ENCODE assay signal across 8 mouse cellular contexts in genomic region chr3:95670419-95670818, GRCm38 (mm10). TPM values are rescaled to one million over a fixed set of nuclear protein-coding genes. Genes with fewer than 3 reads are reported as not detected.
DNase-seq lines count a peak whose midpoint lies in the region; ATAC-seq and TF ChIP-seq lines count a peak whose summit lies in the region.
"Not testable (repeated sequence)": the region's sequence is repeated elsewhere in the genome, so short reads cannot be mapped to it uniquely, and the experiment has no call there.
"Had no signal": no experiment of that assay in that cellular context is flagged by ENCODE, and none has a peak within 500 bp of the region (broad histone marks: within the 10 kb centered on the region; RNA-seq: fewer than 3 reads in every experiment).

No protein-coding gene starts in this region.

- H3K4me3 ChIP-seq in CH12.LX (replicated peaks in 1 of 3; ENCODE audit: low read depth in 2 of 3, low read length in 2 of 3, poor library complexity in 1 of 3); heart, adult 2 months; intestine, postnatal 0 days (ENCODE audit: low read depth, low read length); layer of hippocampus, adult 2 months; liver, postnatal 0 days (ENCODE audit: low read depth, low read length): not testable (repeated sequence)

- TF ChIP-seq CTCF in CH12.LX (conservative IDR thresholded peaks at IDR 0.05 in 1 of 2, IDR thresholded peaks at IDR 0.05 in 1 of 2; ENCODE audit: low read depth in 2 of 2, low read length in 2 of 2) = peak in 1 of 2 experiments; percentile 45; a peak in 2 of 4 replicates
- TF ChIP-seq CTCF in brain, embryonic 14.5 days (IDR thresholded peaks at IDR 0.05; ENCODE audit: borderline replicate concordance, extremely low read depth, insufficient read depth, insufficient read length) = 0 out of 2 replicates have a peak, but pooled peaks have one; percentile 4
- TF ChIP-seq CTCF in heart, adult 2 months (IDR thresholded peaks at IDR 0.05) = peak; percentile 48
- TF ChIP-seq CTCF in intestine, postnatal 0 days (IDR thresholded peaks at IDR 0.05; ENCODE audit: low read depth) = peak; percentile 44
- peak; percentile 62 for TF ChIP-seq CTCF in layer of hippocampus, adult 2 months (conservative IDR thresholded peaks at IDR 0.05)
- peak; percentile 27 for TF ChIP-seq CTCF in liver, postnatal 0 days (IDR thresholded peaks at IDR 0.05; ENCODE audit: low read depth)

- not testable (repeated sequence) for TF ChIP-seq RAD21 in CH12.LX (IDR thresholded peaks at IDR 0.05; ENCODE audit: low read depth, low read length)

- ATAC-seq in intestine, postnatal 0 days; liver, postnatal 0 days: not testable (repeated sequence)

- intact Hi-C loops in heart, adult 2 months (cut with DNase I) = not testable (repeated sequence)

- H3K9me3 ChIP-seq in CH12.LX (replicated peaks; ENCODE audit: low read length); intestine, postnatal 0 days (ENCODE audit: control insufficient read depth); liver, postnatal 0 days (ENCODE audit: low read length): not testable (repeated sequence)

- not testable (repeated sequence) for TF ChIP-seq POLR2A in CH12.LX (IDR thresholded peaks at IDR 0.05; ENCODE audit: low read depth, low read length); brain, embryonic 14.5 days (IDR thresholded peaks at IDR 0.05; ENCODE audit: borderline replicate concordance, extremely low read depth, insufficient read depth, insufficient read length, poor library complexity, severe bottlenecking); heart, adult 2 months (IDR thresholded peaks at IDR 0.05; ENCODE audit: insufficient read depth, low read depth, low read length)

- H3K27ac ChIP-seq in CH12.LX (ENCODE audit: insufficient read depth, low read depth); intestine, postnatal 0 days (ENCODE audit: low read depth, low read length); layer of hippocampus, adult 2 months; liver, postnatal 0 days (ENCODE audit: low read depth): not testable (repeated sequence)
- peak overlapping the region; percentile 96; the same call in 1 of the 2 replicates for H3K27ac ChIP-seq in heart, adult 2 months

- WGBS in heart, adult 2 months = 90% methylated on average over 3 of the region's 3 CpGs
- WGBS in intestine, postnatal 0 days = 91% methylated on average over 3 of the region's 3 CpGs
- WGBS in liver, postnatal 0 days (ENCODE audit: insufficient replicate concordance) = 94% methylated on average over 3 of the region's 3 CpGs

- H3K4me2 ChIP-seq in CH12.LX (ENCODE audit: insufficient read depth, low read depth, poor library complexity, severe bottlenecking); intestine, postnatal 0 days (replicated peaks; ENCODE audit: low read depth); liver, postnatal 0 days (ENCODE audit: low read depth, low read length): not testable (repeated sequence)

- H3K27me3 ChIP-seq in CH12.LX (replicated peaks); heart, adult 2 months (ENCODE audit: control insufficient read depth, insufficient read depth, low read length); intestine, postnatal 0 days (replicated peaks; ENCODE audit: control insufficient read depth, insufficient read depth, low read length); liver, postnatal 0 days (ENCODE audit: insufficient read depth, low read length): not testable (repeated sequence)

- in situ Hi-C loops in CH12.LX (cut with MboI; ENCODE audit: low pct_ligation_motif_present, low pct_unique_long_range_greater_than_20kb, low sequenced_read_pairs) = not testable (repeated sequence)

- dilution Hi-C loops in CH12.LX (cut with MboI; ENCODE audit: extremely low pct_ligation_motif_present, extremely low pct_unique_long_range_greater_than_20kb, low sequenced_read_pairs) = not testable (repeated sequence)

- H3K36me3 ChIP-seq in CH12.LX (replicated peaks in 1 of 2; ENCODE audit: control insufficient read depth in 1 of 2, insufficient read depth in 1 of 2, low read length in 1 of 2) = peaks cover 0 to 19% of the 10 kb centered on the region in 2 experiments
- peaks cover 35% of the 10 kb centered on the region for H3K36me3 ChIP-seq in heart, adult 2 months (ENCODE audit: control insufficient read depth, insufficient read depth, low read length)
- H3K36me3 ChIP-seq in intestine, postnatal 0 days (ENCODE audit: control insufficient read depth, insufficient read depth); liver, postnatal 0 days (replicated peaks; ENCODE audit: insufficient read depth, low read length): not testable (repeated sequence)

- not testable (repeated sequence) for TF ChIP-seq EP300 in CH12.LX (IDR thresholded peaks at IDR 0.05; ENCODE audit: low read length); heart, adult 2 months (IDR thresholded peaks at IDR 0.05; ENCODE audit: insufficient read depth, low read depth, low read length); liver, postnatal 0 days (IDR thresholded peaks at IDR 0.05; ENCODE audit: low read depth)

- peaks cover 42 to 90% of the 10 kb centered on the region in 2 experiments for H3K4me1 ChIP-seq in CH12.LX (ENCODE audit: control insufficient read depth in 1 of 2, insufficient read depth in 2 of 2)
- H3K4me1 ChIP-seq in heart, adult 2 months (ENCODE audit: control insufficient read depth, insufficient read depth, low read length) = peaks cover 55% of the 10 kb centered on the region
- peaks cover 40% of the 10 kb centered on the region for H3K4me1 ChIP-seq in intestine, postnatal 0 days (replicated peaks; ENCODE audit: control insufficient read depth, insufficient read depth, low read length)
- H3K4me1 ChIP-seq in liver, postnatal 0 days (ENCODE audit: insufficient read depth) = peaks cover 71% of the 10 kb centered on the region

- not testable (repeated sequence) for DNase-seq in CH12.LX (ENCODE audit: extremely low read depth); brain, embryonic 14.5 days (ENCODE audit: low read depth); heart, adult 2 months; layer of hippocampus, adult 2 months (ENCODE audit: low spot score in 2 of 2); liver, postnatal 0 days
- DNase-seq in thymus, postnatal 14 days = peak; percentile 17

- peaks cover 40% of the 10 kb centered on the region for H3K79me2 ChIP-seq in CH12.LX (replicated peaks; ENCODE audit: control insufficient read depth, extremely low read depth, insufficient read depth, poor library complexity, severe bottlenecking)
- not testable (repeated sequence) for H3K79me2 ChIP-seq in heart, adult 2 months (replicated peaks; ENCODE audit: control insufficient read depth, insufficient read depth, low read length)

- not testable (repeated sequence) for H3K9ac ChIP-seq in CH12.LX (ENCODE audit: insufficient read depth, low read depth); heart, adult 2 months (ENCODE audit: low read depth, low read length); intestine, postnatal 0 days (ENCODE audit: low read depth, low read length); liver, postnatal 0 days (replicated peaks)

TF ChIP-seq in CH12.LX, 34 proteins besides CTCF, POLR2A, EP300 and RAD21:
- 0 out of 2 replicates have a peak, but pooled peaks have one; percentile 6 for TF ChIP-seq SMC3 (IDR thresholded peaks at IDR 0.05; ENCODE audit: low read depth, low read length)

RNA-seq across cellular contexts. Expression of gene Mcl1, which starts 11.8 kb away (rescaled TPM):
- 95.9 and 114 TPM in 2 replicates for total RNA-seq in CH12.LX (2012; rRNA removed)
- 223 and 225 TPM in 2 replicates for total RNA-seq in CH12.LX (2014; rRNA removed)
- polyA plus RNA-seq in CH12.LX (2012; ENCODE audit: insufficient read length, low read depth) = 188 and 197 TPM in 2 replicates
- 72.3 and 74.3 TPM in 2 replicates for polyA plus RNA-seq in brain, embryonic 14.5 days (2012; rRNA removed)
- total RNA-seq in heart, adult 2 months (2021) = 100 to 1,000 TPM; 134 to 139 TPM
- polyA plus RNA-seq in heart, adult 2 months (2012; rRNA removed) = 39.1 and 64.4 TPM in 2 replicates
- 52.4 and 53.3 TPM in 2 replicates for polyA plus RNA-seq in intestine, postnatal 0 days (2015; fragmentation: Nextera tagmentation; extraction: Ambion mirVana)
- total RNA-seq in layer of hippocampus, adult 2 months (2021) = 10 to 100 TPM; 49.6 to 55.2 TPM
- 36.2 and 38.2 TPM in 2 replicates for polyA plus RNA-seq in liver, postnatal 0 days (2015; fragmentation: Nextera tagmentation; extraction: Ambion mirVana)

RNA-seq across cellular contexts. Expression of gene Adamtsl4, which starts 17.3 kb away (rescaled TPM):
- total RNA-seq in CH12.LX (2012; rRNA removed) (0.85 and 1.1 TPM in 2 replicates), CH12.LX (2014; rRNA removed) (not detected in 2 replicates)
- 0.10 TPM in 1 of 2 replicates, not detected in the other for polyA plus RNA-seq in CH12.LX (2012; ENCODE audit: insufficient read length, low read depth)
- 0.20 and 0.41 TPM in 2 replicates for polyA plus RNA-seq in brain, embryonic 14.5 days (2012; rRNA removed)
- total RNA-seq in heart, adult 2 months (2021) = 10 to 100 TPM; 39.2 to 51.4 TPM
- 36.2 and 46.2 TPM in 2 replicates for polyA plus RNA-seq in heart, adult 2 months (2012; rRNA removed)
- polyA plus RNA-seq in intestine, postnatal 0 days (2015; fragmentation: Nextera tagmentation; extraction: Ambion mirVana) = 3.2 and 3.8 TPM in 2 replicates
- total RNA-seq in layer of hippocampus, adult 2 months (2021) = 1 to 10 TPM; 7.0 to 7.9 TPM
- polyA plus RNA-seq in liver, postnatal 0 days (2015; fragmentation: Nextera tagmentation; extraction: Ambion mirVana) = 2.5 and 2.6 TPM in 2 replicates
- polyA plus RNA-seq: G1E had no signal

RNA-seq across cellular contexts. Expression of gene Ensa, which starts 45.6 kb away (rescaled TPM):
- total RNA-seq in CH12.LX (2012; rRNA removed) (51.5 and 53.9 TPM in 2 replicates), CH12.LX (2014; rRNA removed) (57.8 and 60.8 TPM in 2 replicates)
- polyA plus RNA-seq in CH12.LX (2012; ENCODE audit: insufficient read length, low read depth) = 58.4 and 62.6 TPM in 2 replicates
- polyA plus RNA-seq in brain, embryonic 14.5 days (2012; rRNA removed) = 32.2 and 51.6 TPM in 2 replicates
- total RNA-seq in heart, adult 2 months (2021) = 10 to 100 TPM; 71.5 to 77.7 TPM
- 17.4 and 28.3 TPM in 2 replicates for polyA plus RNA-seq in heart, adult 2 months (2012; rRNA removed)
- 44.0 and 48.2 TPM in 2 replicates for polyA plus RNA-seq in intestine, postnatal 0 days (2015; fragmentation: Nextera tagmentation; extraction: Ambion mirVana)
- total RNA-seq in layer of hippocampus, adult 2 months (2021) = 100 to 1,000 TPM; 302 to 322 TPM
- 20.1 and 23.9 TPM in 2 replicates for polyA plus RNA-seq in liver, postnatal 0 days (2015; fragmentation: Nextera tagmentation; extraction: Ambion mirVana)
